Mouse (Mus musculus) hematopoietic stem cell, adult 5-6 weeks (primary cell): ENCODE measurements at regions not wholly inside any gene's neighbourhood (a gene's known extent, or its start where the extent isn't known, plus 50 kb on each side); places are given as distances from the start of the nearest gene placed in this dataset.
"Not testable (repeated sequence)": the region's sequence is repeated elsewhere in the genome, so short reads cannot be mapped to it uniquely, and the experiment has no call there.

Experiments used
- ATAC-seq, 2 experiments: fragments of 125-278 bp in 1 of 2; replicated peaks in 1 of 2; 2 replicates each; pipeline ENCODE4 v1.8.0; 2016 to 2017; ENCODE audit warnings: inconsistent platforms in 2 of 2, mild to moderate bottlenecking in 2 of 2, moderate number of reproducible peaks in 2 of 2, low read depth in 1 of 2, moderate TSS enrichment in 1 of 2; ENCODE audit not compliant: low FRiP score in 2 of 2, poor library complexity in 2 of 2, severe bottlenecking in 2 of 2, insufficient read depth in 1 of 2, low TSS enrichment in 1 of 2

- no peak for ATAC-seq
These were observed 120.6 kb upstream of the Ajap1 start for GRCm38 (mm10) chr4:153603056-153603840.

GRCm38 (mm10) chr4:153603936-153604335 lies 121.3 kb upstream of the Ajap1 start:
- ATAC-seq = no peak

GRCm38 (mm10) chr4:153604695-153605485 lies 122.3 kb upstream of the Ajap1 start:
- no peak for ATAC-seq

DNA sequence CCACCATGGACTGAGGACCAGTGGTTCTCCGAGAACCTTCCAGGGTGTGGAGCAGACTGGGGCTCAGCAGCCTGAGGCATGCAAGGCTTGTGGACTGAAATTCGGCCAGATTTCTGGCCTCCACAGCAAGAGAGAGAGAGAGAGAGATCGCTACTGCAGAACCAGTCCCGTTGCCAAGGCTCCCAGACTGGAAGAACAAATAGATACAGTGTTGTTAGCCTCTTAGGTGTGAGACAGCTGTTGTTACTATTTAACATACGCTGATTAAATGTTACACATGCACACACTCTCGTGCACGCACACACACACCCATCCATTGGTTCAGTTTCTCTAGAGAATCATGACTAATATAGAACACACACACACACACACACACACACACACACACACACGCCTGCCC lies 133.4 kb upstream of the Ajap1 start:
- ATAC-seq = no peak

DNA sequence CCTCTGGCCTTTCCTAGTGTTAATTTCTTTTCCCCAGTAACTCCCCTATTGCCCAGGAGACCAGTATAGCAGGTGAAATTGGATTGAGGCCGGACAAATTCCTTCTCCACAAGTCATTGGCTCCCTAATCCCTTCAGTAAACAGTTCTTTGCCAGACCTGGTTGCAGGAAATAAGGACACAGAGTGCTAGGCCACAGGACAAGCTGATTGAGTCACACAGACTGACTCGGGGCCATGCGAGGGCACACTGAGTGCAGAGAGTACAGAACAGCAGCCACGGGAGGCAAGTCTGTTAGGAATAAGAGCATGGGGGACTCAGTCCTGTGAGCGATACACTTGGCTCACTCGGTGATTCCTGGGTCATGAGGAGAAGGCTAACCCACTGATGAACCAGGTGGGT lies 134.3 kb upstream of the Ajap1 start:
- no peak for ATAC-seq

- ATAC-seq = no peak
These were observed 138.3 kb upstream of the Ajap1 start for GRCm38 (mm10) chr4:153620871-153621270.

DNA sequence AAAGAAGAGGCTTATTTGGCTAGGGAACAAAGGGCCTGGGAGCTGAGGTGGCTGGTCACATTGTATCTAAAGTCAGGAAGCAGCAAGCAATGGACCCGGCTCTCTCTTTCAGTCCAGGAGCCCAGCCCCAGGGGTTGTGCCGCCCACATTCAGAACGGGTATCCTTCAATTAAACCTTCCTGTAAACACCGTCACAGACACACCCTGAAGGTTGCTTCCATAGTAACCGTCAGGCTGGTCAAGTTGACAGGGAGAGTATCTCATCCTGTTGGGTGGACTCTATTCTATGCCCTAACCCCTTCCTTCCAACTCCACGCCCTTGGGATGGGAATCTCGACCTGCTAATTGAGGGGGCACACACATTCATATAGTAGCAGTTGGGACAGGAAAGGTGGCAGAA lies 148.6 kb upstream of the Ajap1 start:
- ATAC-seq = no peak

DNA sequence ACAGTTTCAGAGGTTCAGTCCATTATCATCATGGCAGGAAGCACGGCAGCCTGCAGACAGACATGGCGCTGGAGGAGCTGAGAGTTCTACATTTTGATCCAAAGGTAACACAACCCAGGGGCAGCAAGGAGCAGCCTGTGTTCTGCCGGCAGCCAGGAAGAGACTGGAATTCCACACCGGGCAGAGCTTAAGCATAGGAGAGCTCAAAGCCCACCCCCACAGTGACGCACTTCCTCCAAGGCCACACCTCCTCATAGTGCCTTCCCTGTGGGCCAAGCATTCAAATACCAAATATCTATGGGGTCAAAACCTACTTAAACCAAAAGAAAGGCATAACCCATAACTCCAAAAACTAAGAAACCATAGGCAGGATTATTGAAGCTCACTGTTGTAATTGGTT lies 149.4 kb upstream of the Ajap1 start:
- ATAC-seq = no peak

GRCm38 (mm10) chr4:153632551-153632950 lies 149.9 kb upstream of the Ajap1 start:
- no peak for ATAC-seq

DNA sequence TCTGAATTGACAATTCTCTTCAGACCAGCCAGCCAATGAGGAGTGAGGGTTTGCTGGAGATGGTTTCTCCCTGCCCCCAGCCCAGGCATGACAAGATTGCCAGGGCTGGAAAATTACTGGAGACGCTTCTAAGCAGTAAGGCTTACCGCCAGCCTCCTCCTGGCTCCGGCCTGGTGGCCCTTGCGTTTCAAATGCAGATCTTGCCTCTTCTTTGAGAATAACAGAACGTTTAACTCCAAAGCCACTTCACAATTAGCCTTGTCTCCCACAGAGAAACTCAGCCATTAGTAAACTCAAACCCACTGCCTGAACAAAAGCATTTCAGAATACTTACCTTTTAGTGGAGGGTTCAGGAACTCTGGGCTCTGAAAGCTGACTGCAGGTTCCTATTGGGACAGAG lies 150.6 kb upstream of the Ajap1 start:
- no peak for ATAC-seq

GRCm38 (mm10) chr4:153634221-153634881 lies 151.7 kb upstream of the Ajap1 start:
- no peak for ATAC-seq

GRCm38 (mm10) chr4:153637989-153638388 lies 155.4 kb upstream of the Ajap1 start:
- no peak for ATAC-seq

DNA sequence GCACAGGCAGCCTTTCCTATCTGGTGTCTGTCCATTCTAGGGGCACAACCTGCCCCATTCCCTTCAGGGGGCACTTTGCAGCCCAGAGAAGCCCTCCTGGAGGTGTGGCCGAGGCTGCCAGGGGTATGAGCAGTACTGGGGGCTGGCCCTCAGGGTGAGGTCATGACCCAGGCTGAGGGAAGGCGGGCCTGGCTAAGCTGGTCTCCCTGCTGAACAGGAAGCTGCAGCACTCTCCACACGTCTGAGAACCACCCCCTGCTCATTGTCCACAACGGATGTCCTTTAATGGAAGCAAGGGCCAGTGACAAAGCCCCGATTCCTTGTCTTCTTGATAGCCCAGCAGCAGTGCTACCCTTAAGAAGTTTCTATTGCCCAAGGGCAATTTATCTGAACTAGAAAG lies 169.2 kb upstream of the Ajap1 start:
- no peak for ATAC-seq

GRCm38 (mm10) chr4:153652841-153653240 lies 170.2 kb upstream of the Ajap1 start:
- ATAC-seq = no peak

GRCm38 (mm10) chr4:153662731-153663130 lies 180.1 kb upstream of the Ajap1 start:
- no peak for ATAC-seq

GRCm38 (mm10) chr4:153666626-153667236 lies 184.1 kb upstream of the Ajap1 start:
- ATAC-seq = not testable (repeated sequence)

DNA sequence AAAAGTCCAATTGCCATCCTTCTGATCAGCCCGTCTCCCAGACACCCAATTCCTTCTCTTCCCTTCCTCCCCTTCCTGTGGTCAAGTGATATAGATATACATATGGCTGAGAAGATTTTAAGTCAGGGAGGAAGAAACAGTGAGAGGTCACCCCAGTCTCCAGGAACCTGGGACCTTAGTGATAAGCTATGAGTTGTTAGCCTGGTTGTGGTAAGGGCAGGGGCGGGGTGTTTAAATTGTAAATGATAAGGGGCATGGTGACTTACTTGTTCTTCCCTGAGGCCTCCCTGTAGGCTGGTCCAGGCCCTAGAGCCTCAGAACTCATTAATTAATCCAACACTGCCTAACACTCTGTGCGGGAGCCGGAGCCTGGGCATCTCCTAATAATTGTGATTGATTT lies 186.5 kb upstream of the Ajap1 start:
- no peak for ATAC-seq

- ATAC-seq = no peak
These were observed 187.6 kb upstream of the Ajap1 start for GRCm38 (mm10) chr4:153670216-153670615.
